Mouse (Mus musculus) lung, postnatal 25 days (tissue): ENCODE measurements around the gene Krt36.

ENCODE experiments used
- DNase-seq: peaks from one replicate; pipeline ENCODE4 v3.0.0; 2022; ENCODE audit warnings: low spot score

Krt36 gene

GRCm38 (mm10) chr11:100105576-100106122 lies at the start of gene Krt36:
Gene Krt36, minus strand, starts transcription at chr11:100105626.
- DNase-seq, result no peak

GRCm38 (mm10) chr11:100148615-100149330 lies 43.3 kb upstream of the Krt36 start, which contains the start of gene Krt19:
Gene Krt19, minus strand, starts transcription at chr11:100148665.
- DNase-seq, result no peak

GRCm38 (mm10) chr11:100147566-100148353 lies 42.3 kb upstream of the Krt36 start:
- no peak for DNase-seq

- DNase-seq, result peak; percentile 91
Measured at GRCm38 (mm10) chr11:100145858-100146560, 40.6 kb upstream of the Krt36 start.

DNA sequence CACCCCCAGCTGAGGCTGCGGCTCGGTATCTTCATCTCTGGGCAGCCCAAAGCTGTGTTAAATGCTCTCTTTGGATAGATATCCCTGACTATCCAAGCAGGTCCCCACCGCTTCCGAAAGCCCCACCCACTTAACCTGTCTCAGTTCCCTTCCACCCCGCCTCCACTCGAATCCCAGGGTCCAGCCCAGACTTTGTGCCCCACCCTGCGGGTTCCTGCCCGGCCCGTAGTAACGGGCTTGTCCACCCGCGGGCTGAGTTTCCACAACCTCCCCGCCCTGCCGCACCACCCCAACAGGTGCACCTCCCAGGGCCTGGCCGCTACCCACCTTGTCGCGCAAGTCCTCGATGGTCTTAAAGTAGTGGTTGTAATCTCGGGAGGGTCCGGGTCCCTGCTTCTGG lies 39.7 kb upstream of the Krt36 start:
- peak; percentile 69 for DNase-seq

DNA sequence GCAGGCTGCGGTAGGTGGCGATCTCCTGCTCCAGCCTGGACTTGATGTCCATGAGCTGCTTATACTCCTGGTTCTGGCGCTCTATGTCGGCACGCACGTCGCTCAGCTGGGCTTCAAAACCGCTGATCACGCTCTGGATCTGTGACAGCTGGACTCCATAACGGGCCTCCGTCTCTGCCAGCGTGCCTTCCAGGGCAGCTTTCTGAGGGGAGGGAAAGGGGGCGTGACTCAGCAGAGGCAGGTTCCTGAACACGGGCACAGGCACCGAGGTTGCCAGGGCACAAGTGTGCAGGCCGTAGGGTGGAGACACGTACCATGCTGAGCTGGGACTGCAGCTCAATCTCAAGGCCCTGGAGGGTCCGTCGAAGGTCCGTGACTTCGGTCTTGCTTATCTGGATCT lies 35.5 kb upstream of the Krt36 start:
- DNase-seq, result no peak

- DNase-seq, result no peak
Measured at GRCm38 (mm10) chr11:100139391-100139790, 34.0 kb upstream of the Krt36 start.

DNA sequence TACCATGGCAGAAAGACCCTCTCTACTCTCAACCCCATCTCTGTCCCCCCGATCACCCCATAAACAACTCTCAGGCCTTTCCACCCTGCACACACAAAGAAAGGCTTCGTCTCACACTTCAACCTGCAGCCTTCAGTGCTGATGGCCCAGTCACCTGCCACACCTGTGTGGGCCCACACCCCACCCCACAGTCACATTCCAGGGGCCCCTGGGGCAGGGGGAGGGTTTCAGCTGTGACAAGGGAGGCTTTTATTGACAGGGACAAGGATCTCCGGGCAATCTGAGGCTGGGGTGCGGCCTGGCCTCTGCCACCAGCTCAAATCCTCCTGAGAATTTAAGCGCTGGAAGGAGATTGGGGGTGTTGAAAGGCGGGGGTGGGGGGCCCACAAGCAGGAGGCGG lies 33.4 kb upstream of the Krt36 start:
- no peak for DNase-seq

DNA sequence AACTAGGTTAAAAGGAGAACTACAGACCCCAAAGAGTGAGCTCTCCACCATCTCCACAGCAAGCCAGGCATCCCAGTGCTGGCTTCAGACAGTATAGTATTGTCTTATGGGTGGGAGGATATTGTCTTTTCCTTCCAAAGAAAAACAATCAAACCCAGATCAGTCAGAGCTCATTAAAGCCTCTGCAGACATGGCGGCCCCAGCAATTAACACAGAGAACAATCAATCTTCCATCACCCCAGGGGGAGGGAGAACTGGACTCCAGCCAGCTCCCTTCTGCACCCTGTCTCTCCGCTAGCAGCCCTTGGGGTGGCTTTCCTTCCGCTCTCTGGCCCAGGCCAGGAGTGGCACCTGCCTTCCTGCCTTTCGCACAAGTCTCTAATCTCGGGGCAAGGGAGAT lies 32.3 kb upstream of the Krt36 start:
- DNase-seq, result no peak

DNA sequence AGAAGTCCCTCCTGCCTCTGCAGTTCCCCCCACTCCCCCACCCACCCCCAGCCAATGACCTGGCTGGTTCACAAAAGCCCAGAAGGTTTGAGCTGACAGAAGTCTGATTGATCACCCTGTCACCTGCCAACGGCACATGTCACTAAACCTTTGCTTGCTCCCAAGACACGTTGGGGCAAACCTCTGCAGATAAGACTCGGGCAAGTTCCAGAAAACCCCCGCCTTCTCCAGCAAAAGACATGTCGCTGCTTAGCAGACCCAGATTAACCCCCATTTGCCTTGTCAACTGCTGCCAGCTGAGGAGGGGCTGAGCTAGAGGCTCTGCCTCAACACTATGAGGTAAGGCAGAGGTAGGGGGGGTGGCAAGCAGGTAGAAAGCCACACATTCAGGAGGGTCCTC lies 31.1 kb upstream of the Krt36 start:
- DNase-seq, result no peak

DNA sequence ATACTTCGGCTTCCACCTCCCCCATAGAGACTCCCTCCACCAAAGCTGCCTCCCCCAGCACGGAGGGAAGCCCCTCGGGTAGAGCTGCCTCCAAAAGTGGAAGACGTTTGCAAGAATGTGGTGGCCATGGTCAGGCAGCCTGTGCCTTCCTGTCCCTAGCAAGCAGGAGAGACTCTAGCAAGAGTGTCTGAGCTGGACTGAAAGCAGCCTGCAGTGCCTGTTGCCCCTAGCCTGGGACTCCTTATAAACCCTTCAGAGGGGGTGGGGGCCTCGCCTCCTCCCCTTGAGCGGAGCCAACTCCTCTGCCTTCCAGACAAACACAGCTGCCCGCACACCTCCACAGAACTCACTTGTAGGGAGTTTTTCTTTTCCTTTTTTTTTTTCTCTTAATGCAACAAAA lies 30.3 kb upstream of the Krt36 start, which contains the start of gene Krt15:
TSS of gene Krt15 (minus strand) at position 198 of the 400 bp plus-strand sequence.
- no peak for DNase-seq

- no peak for DNase-seq
Measured at GRCm38 (mm10) chr11:100124901-100125300, 19.5 kb upstream of the Krt36 start.

DNA sequence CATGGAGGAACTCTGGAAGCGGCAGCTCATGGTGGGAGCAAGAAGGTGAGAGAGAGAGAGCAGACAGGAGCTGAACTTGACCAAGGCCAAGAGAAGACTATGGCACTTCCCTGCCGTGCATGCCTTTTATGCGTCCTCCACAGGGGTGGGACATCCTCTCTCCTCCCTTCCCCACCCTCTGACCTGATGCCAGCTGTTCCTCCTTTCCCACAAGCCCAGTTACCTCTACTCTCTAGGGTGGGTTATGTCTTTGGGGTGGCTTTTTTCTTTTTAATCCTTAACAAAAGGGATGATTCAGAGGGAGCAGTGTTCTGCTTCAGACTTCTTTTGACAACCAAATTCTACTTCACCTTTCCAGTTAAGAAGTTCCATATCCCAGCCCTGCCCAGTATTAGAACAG lies 16.0 kb upstream of the Krt36 start, which contains the start of gene Krt13:
TSS of gene Krt13 (minus strand) at position 101 of the 400 bp plus-strand sequence.
- DNase-seq, result no peak

- peak; percentile 23 for DNase-seq
Measured at GRCm38 (mm10) chr11:100120331-100120730, 14.9 kb upstream of the Krt36 start.

DNA sequence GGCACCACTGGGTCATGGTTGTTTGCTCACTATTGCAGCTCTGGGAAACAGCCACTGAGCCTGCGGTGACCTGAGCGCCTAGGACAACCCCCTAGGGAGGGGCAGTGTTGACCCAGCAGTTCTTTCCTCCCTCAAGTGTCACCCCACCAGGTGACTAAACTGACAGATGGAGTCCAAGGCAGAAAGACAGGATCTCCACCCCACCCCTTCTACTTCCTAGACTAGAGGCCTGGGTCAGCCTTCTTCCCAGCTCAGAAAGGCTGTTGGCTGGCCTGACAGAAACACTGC lies 8.3 kb upstream of the Krt36 start:
- peak; percentile 52 for DNase-seq

DNA sequence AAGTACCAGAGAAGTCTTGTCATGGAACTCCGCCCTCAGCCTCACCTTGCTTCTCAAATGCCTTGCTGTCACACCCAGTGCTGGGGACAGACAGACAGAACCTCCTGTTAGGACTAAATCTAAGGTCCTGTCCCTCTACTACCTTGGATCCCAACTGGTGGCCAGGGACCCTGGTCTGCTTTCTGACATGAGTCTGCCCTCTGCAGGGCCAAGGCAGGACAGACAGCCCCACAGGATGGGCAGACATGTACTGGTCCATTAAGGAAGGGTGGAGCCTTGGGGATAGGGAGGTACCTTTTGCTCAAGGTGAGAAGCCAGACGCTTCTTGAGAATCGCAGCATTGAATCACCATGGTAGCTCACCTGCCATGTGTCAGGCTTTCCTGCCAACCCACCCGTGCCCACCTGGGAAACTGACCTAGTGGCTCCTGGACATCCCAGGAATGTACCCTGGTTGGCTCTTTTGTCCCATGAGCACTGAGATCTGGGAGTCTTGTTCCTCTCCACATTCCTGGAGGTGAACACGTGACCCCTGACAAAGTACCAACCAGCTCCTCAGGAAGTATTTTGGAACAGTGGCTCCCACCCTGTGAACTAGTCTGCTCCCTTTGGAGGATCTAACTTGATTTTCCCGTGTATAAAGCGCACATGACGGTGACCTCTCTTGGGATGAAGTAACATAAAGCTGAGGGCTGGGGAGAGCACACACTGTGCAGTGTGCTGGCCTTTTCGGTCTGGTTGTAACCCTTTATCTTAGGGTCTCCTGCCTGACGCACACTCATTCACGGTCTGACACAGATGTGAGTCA lies 7.7 kb upstream of the Krt36 start:
- DNase-seq, result no peak

DNA sequence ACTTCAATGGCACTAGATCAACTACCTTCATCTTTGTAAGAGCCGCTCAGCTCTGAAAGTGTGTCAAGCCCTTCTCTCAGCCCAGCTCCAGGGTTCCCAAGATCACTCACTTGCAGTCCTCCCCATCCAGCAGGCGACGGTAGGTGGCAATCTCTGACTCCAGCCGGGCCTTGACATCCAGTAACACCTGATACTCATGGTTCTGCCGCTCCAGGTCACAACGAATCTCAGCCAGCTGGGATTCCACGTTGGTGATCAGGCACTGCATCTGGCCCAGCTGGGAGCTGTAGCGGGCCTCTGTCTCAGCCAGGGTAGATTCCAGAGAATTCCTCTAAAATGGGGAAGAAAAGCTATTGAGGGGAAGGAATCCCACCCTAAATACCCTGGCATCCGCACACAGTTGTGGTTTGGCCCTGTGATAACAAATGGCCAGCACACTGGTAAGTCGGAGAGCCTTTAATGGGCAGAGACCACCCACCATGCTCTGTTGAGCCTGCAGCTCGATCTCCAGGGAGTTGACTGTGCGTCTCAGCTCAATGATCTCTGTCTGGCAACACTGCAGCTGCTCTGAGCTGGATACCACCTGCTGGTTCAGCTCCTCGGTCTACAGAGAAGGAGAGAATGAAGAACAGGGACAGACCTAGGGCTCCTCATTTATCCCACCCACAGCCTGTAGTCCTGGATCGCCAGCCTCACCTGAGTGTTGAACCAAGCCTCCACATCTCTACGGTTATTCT lies 2.6 kb downstream of the Krt36 start:
- no peak for DNase-seq

GRCm38 (mm10) chr11:100100391-100100790 lies 5.0 kb downstream of the Krt36 start:
- DNase-seq, result no peak

DNA sequence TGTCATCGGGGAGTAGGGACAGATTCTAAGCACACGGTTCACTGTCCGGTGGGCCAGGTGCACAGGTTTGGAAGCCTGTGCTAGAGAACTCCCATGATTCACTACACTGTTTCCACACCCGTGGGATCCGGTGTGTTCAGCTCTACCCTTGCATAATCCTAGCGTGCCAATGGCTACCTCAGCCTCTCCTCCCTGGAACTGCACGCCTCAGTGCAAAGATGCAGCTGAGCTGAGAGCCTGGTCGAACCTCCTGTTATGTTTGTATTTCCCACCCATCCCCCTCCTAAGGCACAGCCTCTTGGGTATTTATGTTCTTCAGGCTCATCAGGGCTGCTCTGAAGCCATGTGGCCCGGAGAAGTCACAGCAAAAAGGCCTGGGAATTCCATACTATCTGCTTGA lies 7.6 kb downstream of the Krt36 start:
- DNase-seq, result no peak

GRCm38 (mm10) chr11:100096141-100096540 lies 9.3 kb downstream of the Krt36 start, which contains the start of gene Krt35:
Gene Krt35, minus strand, starts transcription at chr11:100096241.
- no peak for DNase-seq
